Mouse (Mus musculus) intestine, postnatal 0 days (tissue): ENCODE measurements at regions not wholly inside any gene's neighbourhood (a gene's known extent, or its start where the extent isn't known, plus 50 kb on each side); places are given as distances from the start of the nearest gene placed in this dataset.

ENCODE experiments used
- ATAC-seq: fragments of 200-750 bp; cut with Nextera tagmentation; 2 replicates; pipeline ENCODE4 v1.8.0; 2017; ENCODE audit warnings: mild to moderate bottlenecking, moderate TSS enrichment, moderate library complexity
- H3K27ac ChIP-seq: fragments of 300-500 bp; sonication (generic); 2 replicates; pipeline ENCODE4 v1.5.1; 2014; ENCODE audit warnings: mild to moderate bottlenecking, low read depth, low read length, moderate library complexity
- H3K27me3 ChIP-seq: fragments of 300-500 bp; sonication (generic); replicated peaks from 2 replicates; pipeline ENCODE4 v1.6.1; 2014; ENCODE audit warnings: low read length, mixed read lengths; ENCODE audit not compliant: control insufficient read depth, insufficient read depth
- H3K36me3 ChIP-seq: fragments of 300-500 bp; sonication (generic); 2 replicates; pipeline ENCODE4 v1.6.1; 2014; ENCODE audit warnings: mild to moderate bottlenecking, moderate library complexity; ENCODE audit not compliant: control insufficient read depth, insufficient read depth
- H3K4me1 ChIP-seq: fragments of 300-500 bp; sonication (generic); replicated peaks from 2 replicates; pipeline ENCODE4 v1.6.1; 2014; ENCODE audit warnings: antibody characterized with exemption, low read length, mixed read lengths; ENCODE audit not compliant: control insufficient read depth, insufficient read depth
- H3K4me2 ChIP-seq: fragments of 300-500 bp; sonication (generic); replicated peaks from 2 replicates; pipeline ENCODE4 v1.6.1; 2014; ENCODE audit warnings: low read depth, mild to moderate bottlenecking, moderate library complexity
- H3K4me3 ChIP-seq: fragments of 300-500 bp; sonication (generic); 2 replicates; pipeline ENCODE4 v1.5.1; 2014; ENCODE audit warnings: low read depth, low read length
- H3K9ac ChIP-seq: fragments of 300-500 bp; sonication (generic); 2 replicates; pipeline ENCODE4 v1.6.1; 2014; ENCODE audit warnings: mild to moderate bottlenecking, low read depth, low read length
- H3K9me3 ChIP-seq: fragments of 300-500 bp; sonication (generic); 2 replicates; pipeline ENCODE4 v1.6.1; 2016; ENCODE audit warnings: mixed run types; ENCODE audit not compliant: control insufficient read depth
- CTCF ChIP-seq: sonication (generic); IDR thresholded peaks from 2 replicates; pipeline ENCODE4 v1.5.1; 2016; ENCODE audit warnings: low read depth, mild to moderate bottlenecking, control low read depth, antibody characterized with exemption, moderate library complexity
- WGBS: fragments of 180-500 bp; shearing (Covaris S2); extraction: QIAGEN DNeasy Blood & Tissue Kit; methylation state at CpG from one replicate; pipeline ENCODE4 v1.1.7; 2014; 5-methylcytosine and 5-hydroxymethylcytosine counted together

DNA sequence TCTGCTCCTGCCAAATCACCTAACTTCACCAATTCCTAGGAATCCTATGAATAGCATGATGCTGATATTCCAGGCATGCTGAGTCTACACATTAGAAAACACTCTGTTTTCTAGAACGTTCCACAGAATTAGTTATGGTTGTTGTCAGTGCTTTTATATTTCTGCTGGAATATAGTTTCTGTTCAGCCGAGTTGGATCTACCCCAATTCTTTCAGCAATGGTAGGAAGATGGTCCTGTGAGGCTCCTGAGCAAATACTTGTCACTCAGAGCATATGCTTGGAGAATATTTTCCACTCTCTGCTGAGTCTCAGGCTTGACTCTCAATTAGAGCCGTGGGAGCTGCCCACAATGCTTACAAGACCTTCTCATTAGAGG is 262.3 kb upstream of the Emcn start:
- Histone ChIP-seq H3K9me3 (no peaks in the 10 kb centered on the region), H3K36me3 (no peaks in the 10 kb centered on the region), H3K4me1 (no peaks in the 10 kb centered on the region), H3K4me2 (no peak overlapping the region), H3K27me3 (no peaks in the 10 kb centered on the region), H3K4me3 (no peak overlapping the region), H3K27ac (no peak overlapping the region), H3K9ac (no peak overlapping the region)
- WGBS: 87% methylated on average over 3 of the region's 3 CpGs
- no peak for TF ChIP-seq CTCF
- ATAC-seq: no peak

DNA sequence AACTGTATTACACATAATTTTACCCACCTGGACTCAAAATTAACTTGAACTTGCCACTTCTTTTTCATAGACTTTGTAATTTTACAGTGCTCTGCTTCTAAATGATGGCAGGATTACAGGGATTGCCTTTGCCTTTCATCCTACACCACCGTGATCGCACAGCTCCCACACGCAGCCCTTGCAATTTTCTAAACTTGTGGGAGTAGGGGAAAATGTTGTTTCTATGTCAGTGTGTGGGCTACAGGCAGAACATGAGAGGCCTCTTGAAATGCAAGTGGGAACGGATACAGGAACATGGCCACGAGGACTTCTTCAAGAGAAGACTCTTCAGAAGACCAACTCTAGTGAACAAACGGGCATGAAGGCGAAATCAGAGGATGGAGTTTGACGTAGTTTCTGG is 254.0 kb upstream of the Emcn start:
- no peak for TF ChIP-seq CTCF

DNA sequence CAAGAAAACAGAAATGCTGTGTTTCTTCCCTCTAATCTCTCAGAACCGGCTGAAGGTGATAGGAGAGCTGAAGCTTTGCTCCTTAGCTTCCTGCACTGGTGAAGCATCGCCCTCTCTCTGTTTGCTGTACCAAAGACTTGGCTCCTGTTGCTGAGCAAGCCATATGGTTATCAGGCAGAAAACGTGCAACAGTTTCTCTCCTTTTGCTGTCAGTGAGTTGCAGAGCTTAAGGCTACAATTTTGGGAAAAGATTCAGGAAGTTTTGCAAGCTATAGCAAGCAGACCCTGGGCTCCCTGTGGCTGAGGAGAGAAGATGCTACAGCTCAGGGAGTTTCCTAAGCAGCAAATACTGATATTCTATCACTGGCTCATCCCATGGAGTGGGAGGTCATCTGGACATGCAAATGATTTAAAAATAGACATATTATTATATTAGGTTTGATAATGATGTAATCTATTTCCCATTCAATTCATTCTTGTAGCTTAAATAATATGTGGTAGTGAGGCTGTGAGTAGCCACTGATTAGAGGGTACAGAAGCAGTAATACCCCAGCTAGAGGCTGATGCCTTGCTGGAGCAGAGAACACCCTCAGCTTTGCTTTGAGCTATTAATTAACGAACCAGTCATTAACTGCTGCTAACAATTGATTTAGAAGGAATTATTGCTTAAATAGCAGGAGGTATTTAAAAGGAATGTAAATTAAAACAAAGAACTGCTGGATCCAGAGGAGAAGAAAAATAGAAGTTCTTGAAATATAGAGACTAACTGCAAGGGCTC is 240.1 kb upstream of the Emcn start:
- H3K9ac ChIP-seq: no peak overlapping the region
- WGBS: 56% methylated on average over 4 of the region's 4 CpGs
- no peak for ATAC-seq
- no peaks in the 10 kb centered on the region for H3K27me3 ChIP-seq
- no peaks in the 10 kb centered on the region for H3K36me3 ChIP-seq
- no peak overlapping the region for H3K27ac ChIP-seq
- H3K4me1 ChIP-seq: no peaks in the 10 kb centered on the region
- no peak overlapping the region for H3K4me2 ChIP-seq
- no peaks in the 10 kb centered on the region for H3K9me3 ChIP-seq
- H3K4me3 ChIP-seq: no peak overlapping the region
- no peak for TF ChIP-seq CTCF

More for the DNA sequence above, 254.0 kb upstream of the Emcn start:
- no peak overlapping the region for H3K4me3 ChIP-seq
- no peaks in the 10 kb centered on the region for H3K9me3 ChIP-seq
- H3K9ac ChIP-seq: no peak overlapping the region
- H3K4me1 ChIP-seq: no peaks in the 10 kb centered on the region
- WGBS: 95% methylated on average over 8 of the region's 8 CpGs
- H3K27me3 ChIP-seq: no peaks in the 10 kb centered on the region
- no peak overlapping the region for H3K4me2 ChIP-seq
- no peak for ATAC-seq
- H3K36me3 ChIP-seq: no peaks in the 10 kb centered on the region
- H3K27ac ChIP-seq: no peak overlapping the region

DNA sequence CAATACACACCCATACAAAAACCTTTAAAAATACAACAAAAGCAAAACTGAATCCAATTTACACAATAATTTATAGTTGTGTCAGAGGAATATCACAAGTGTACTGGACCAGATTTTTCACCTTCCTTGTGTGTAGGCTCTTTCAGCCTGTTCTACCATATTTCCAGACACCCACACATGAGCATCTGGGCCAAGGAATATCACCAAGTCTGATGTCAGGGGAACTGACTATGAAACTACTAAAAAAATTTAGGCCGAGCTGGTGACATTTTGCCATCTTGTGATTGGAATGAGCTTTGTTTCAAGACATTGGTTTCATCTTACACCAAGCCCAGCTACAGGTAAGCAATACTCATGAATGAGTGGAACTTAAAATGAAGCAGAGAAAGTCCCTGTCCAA is 234.9 kb upstream of the Emcn start:
- no peak for TF ChIP-seq CTCF
- no peaks in the 10 kb centered on the region for H3K4me1 ChIP-seq
- H3K9me3 ChIP-seq: no peaks in the 10 kb centered on the region
- ATAC-seq: no peak
- H3K9ac ChIP-seq: no peak overlapping the region
- no peaks in the 10 kb centered on the region for H3K27me3 ChIP-seq
- H3K4me3 ChIP-seq: no peak overlapping the region
- H3K27ac ChIP-seq: no peak overlapping the region
- H3K4me2 ChIP-seq: no peak overlapping the region
- WGBS: 86% methylated on average over 1 of the region's 1 CpGs
- no peaks in the 10 kb centered on the region for H3K36me3 ChIP-seq

DNA sequence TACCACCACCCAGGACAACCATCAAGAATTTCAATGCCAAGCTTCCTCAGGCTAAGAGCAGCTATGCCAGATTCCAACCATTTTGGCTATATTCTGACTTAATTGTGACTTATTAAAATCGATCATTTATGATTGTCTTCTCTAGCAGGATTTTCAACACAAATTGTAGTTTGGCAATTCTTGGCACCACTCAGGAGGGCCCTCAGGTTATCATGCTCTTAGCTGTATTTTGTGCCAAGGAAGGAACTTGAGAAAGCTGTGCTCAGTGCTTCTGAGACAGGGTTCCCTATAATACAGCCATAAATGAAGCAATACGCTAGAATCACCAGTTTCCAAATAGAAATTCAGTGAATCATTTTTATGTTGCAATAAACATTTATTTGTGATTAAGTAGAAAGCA is 232.7 kb upstream of the Emcn start:
- Histone ChIP-seq H3K4me2 (no peak overlapping the region), H3K4me1 (no peaks in the 10 kb centered on the region), H3K27me3 (no peaks in the 10 kb centered on the region), H3K9ac (no peak overlapping the region), H3K4me3 (no peak overlapping the region), H3K9me3 (no peaks in the 10 kb centered on the region), H3K27ac (no peak overlapping the region), H3K36me3 (no peaks in the 10 kb centered on the region)
- 93% methylated on average over 2 of the region's 2 CpGs for WGBS
- ATAC-seq: no peak
- TF ChIP-seq CTCF: no peak

DNA sequence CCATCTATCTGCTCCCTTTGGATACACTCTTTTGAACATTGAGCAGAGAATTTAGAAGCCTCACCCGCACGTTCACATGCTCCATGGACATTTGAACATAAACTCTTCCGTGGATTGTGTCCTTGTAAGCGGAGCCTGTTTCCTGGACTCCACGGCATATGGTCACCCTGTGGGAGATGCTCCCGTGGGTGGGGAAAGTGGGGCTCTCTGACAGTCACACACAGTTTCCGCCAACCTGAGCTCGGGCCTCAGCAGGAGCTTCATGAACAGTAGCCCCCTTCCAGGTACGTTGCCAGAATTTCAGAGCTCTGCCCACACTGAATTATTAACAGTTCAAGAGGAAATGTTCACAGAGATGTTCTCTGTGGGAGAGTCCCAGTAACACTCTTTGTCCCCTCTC is 231.1 kb upstream of the Emcn start:
- WGBS: 90% methylated on average over 9 of the region's 9 CpGs
- TF ChIP-seq CTCF: no peak
- ATAC-seq: no peak
- H3K27ac ChIP-seq: no peak overlapping the region
- no peak overlapping the region for H3K9ac ChIP-seq
- no peaks in the 10 kb centered on the region for H3K27me3 ChIP-seq
- H3K4me3 ChIP-seq: no peak overlapping the region
- no peaks in the 10 kb centered on the region for H3K36me3 ChIP-seq
- no peaks in the 10 kb centered on the region for H3K9me3 ChIP-seq
- no peak overlapping the region for H3K4me2 ChIP-seq
- no peaks in the 10 kb centered on the region for H3K4me1 ChIP-seq

DNA sequence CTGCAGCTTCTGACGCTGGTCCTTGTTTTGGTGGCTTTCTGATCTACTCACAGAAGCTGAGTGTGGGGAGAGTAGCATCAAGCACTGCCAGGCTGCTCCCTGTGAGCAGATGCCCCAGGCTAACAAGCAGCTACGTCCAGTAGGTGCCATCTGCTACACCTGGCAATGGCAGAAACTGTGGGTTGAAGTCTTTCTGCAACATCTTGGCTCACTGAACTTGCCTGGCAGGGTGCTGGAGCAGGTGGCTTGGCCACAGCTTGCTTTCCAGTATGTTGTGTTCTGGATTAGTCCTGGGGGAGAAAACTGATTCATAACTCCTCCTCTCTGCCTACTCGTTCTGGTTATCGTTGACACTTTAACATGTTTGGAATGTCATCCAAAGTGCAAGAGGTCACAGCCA is 230.4 kb upstream of the Emcn start:
- no peak overlapping the region for H3K4me2 ChIP-seq
- 51% methylated on average over 4 of the region's 4 CpGs for WGBS
- no peaks in the 10 kb centered on the region for H3K4me1 ChIP-seq
- no peak overlapping the region for H3K4me3 ChIP-seq
- H3K27ac ChIP-seq: no peak overlapping the region
- no peaks in the 10 kb centered on the region for H3K27me3 ChIP-seq
- H3K36me3 ChIP-seq: no peaks in the 10 kb centered on the region
- no peak for TF ChIP-seq CTCF
- no peak for ATAC-seq
- H3K9me3 ChIP-seq: no peaks in the 10 kb centered on the region
- no peak overlapping the region for H3K9ac ChIP-seq
